Mouse (Mus musculus) small intestine, adult 2 months (tissue): ENCODE data around the gene Olfr463. TPM values are rescaled to one million over a fixed set of nuclear protein-coding genes. Genes with fewer than 3 reads are reported as not detected.
"Not testable (repeated sequence)": the region's sequence is repeated elsewhere in the genome, so short reads cannot be mapped to it uniquely, and the experiment has no call there.

Experiments
- H3K27ac ChIP-seq: fragments of 200-500 bp; 2 replicates; pipeline ENCODE4 v1.5.1; 2012; ENCODE audit warnings: low read depth, low read length, control low read depth, inconsistent platforms; ENCODE audit not compliant: insufficient read depth
- H3K27me3 ChIP-seq: fragments of 200-500 bp; 2 replicates; pipeline ENCODE4 v1.6.1; 2012; ENCODE audit warnings: mild to moderate bottlenecking, moderate library complexity, low read length, inconsistent platforms; ENCODE audit not compliant: control insufficient read depth, insufficient read depth
- H3K36me3 ChIP-seq: fragments of 200-500 bp; 2 replicates; pipeline ENCODE4 v1.6.1; 2012; ENCODE audit warnings: mild to moderate bottlenecking, low read length, control low read depth, inconsistent platforms; ENCODE audit not compliant: control insufficient read depth, insufficient read depth
- H3K4me1 ChIP-seq: fragments of 200-500 bp; 2 replicates; pipeline ENCODE4 v1.6.1; 2012; ENCODE audit warnings: low read length, inconsistent platforms, mixed read lengths; ENCODE audit not compliant: control insufficient read depth, insufficient read depth, insufficient read length
- H3K4me3 ChIP-seq: fragments of 200-500 bp; 2 replicates; pipeline ENCODE4 v1.5.1; 2012; ENCODE audit warnings: low read depth, mild to moderate bottlenecking, control low read depth, inconsistent platforms, low read length, moderate library complexity
- CTCF ChIP-seq: fragments of 200-500 bp; IDR thresholded peaks from 2 replicates; pipeline ENCODE4 v1.5.1; 2012; ENCODE audit warnings: low read depth, mild to moderate bottlenecking, control low read depth, inconsistent platforms, low read length, moderate library complexity, mixed read lengths; ENCODE audit not compliant: insufficient replicate concordance, insufficient read length; ENCODE audit errors: extremely low read depth
- POLR2A ChIP-seq: fragments of 200-500 bp; IDR thresholded peaks from 2 replicates; pipeline ENCODE4 v1.6.1; 2012; ENCODE audit warnings: low read depth, mild to moderate bottlenecking, control low read depth, inconsistent platforms, low read length, moderate library complexity
- WGBS: fragments of 180-500 bp; shearing (Covaris S2); methylation state at CpG from one replicate; pipeline ENCODE4 v1.1.7; 2018; 5-methylcytosine and 5-hydroxymethylcytosine counted together
- polyA plus RNA-seq: library from polyadenylated mRNA; depleted of rRNA; stranded (reverse); fragments of >200 nt; gene quantifications from 2 replicates; pipeline ENCODE4 v1.2.3, GENCODE M21; 2012

The Olfr463 gene
- polyA plus RNA-seq, 1 experiment: not detected

DNA sequence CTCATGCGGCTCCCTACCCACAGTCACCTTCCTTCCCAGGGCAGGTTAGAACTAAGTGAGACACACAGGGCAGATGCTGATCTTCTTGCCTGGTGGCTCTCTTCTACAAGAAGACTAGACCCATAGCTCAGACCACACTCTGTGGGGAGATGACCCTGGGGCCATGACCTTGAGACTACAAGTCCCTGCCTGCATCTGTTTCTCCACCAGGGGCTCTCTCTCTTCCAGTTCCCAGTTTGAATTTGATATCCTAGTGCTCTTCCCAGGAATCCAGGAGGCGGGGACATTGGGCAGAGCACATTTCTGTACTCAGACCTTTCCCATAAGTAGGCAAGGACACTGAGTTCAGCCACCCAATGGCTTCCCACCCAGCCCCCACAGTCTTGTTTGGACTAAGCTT, 27.1 kb downstream of the Olfr463 start:
- no peak overlapping the region for H3K4me3 ChIP-seq
- 79% methylated on average over 2 of the region's 2 CpGs for WGBS
- TF ChIP-seq CTCF (no peak), POLR2A (no peak)
- no peak overlapping the region for H3K27ac ChIP-seq
- no peaks in the 10 kb centered on the region for H3K4me1 ChIP-seq
- H3K27me3 ChIP-seq: no peaks in the 10 kb centered on the region
- H3K36me3 ChIP-seq: no peaks in the 10 kb centered on the region

- not testable (repeated sequence) for H3K27ac ChIP-seq, H3K36me3 ChIP-seq, H3K4me1 ChIP-seq, H3K27me3 ChIP-seq, H3K4me3 ChIP-seq
- 75% methylated on average over 1 of the region's 2 CpGs for WGBS
Measured at GRCm38 (mm10) chr11:87866891-87867290, 30.3 kb downstream of the Olfr463 start.

GRCm38 (mm10) chr11:87862805-87863204, 34.4 kb downstream of the Olfr463 start:
- H3K4me1 ChIP-seq: no peaks in the 10 kb centered on the region
- WGBS: 92% methylated on average over 13 of the region's 13 CpGs

DNA sequence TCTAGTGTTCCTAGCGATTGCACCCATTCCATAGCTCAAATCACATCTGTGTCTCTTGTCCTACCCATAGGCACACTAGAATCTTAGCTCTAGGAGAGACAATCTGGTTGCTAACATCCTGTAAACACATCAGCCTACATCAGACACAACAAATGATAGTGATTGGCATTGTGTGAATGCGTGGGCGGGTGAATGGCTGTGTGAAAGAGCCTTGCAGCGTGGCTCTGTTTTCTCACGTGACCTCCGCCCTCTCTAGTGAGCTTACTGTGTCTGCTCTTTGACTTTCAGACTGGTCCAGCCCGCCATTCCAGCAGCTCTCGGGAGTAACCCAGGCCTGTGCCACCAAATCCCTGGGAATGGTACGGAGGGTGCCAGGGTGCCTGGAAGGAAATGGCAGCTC, 36.8 kb downstream of the Olfr463 start:
- no peak overlapping the region for H3K27ac ChIP-seq
- peaks cover 20% of the 10 kb centered on the region for H3K36me3 ChIP-seq
- WGBS: 86% methylated on average over 9 of the region's 9 CpGs
- H3K4me1 ChIP-seq: no peaks in the 10 kb centered on the region
- H3K4me3 ChIP-seq: no peak overlapping the region
- no peak for TF ChIP-seq CTCF
- TF ChIP-seq POLR2A: no peak
- no peaks in the 10 kb centered on the region for H3K27me3 ChIP-seq

More at GRCm38 (mm10) chr11:87862805-87863204, 34.4 kb downstream of the Olfr463 start:
- H3K36me3 ChIP-seq: peaks cover 12% of the 10 kb centered on the region
- H3K27me3 ChIP-seq: no peaks in the 10 kb centered on the region
- no peak overlapping the region for H3K27ac ChIP-seq
- H3K4me3 ChIP-seq: no peak overlapping the region
- no peak for TF ChIP-seq POLR2A
- no peak for TF ChIP-seq CTCF

- 92% methylated on average over 11 of the region's 11 CpGs for WGBS
- TF ChIP-seq CTCF (no peak), POLR2A (no peak)
Measured at GRCm38 (mm10) chr11:87859273-87859672, 37.9 kb downstream of the Olfr463 start.

GRCm38 (mm10) chr11:87854550-87854949, 42.6 kb downstream of the Olfr463 start:
- H3K36me3 ChIP-seq: peaks cover 12% of the 10 kb centered on the region; the same call in 1 of the 2 replicates
- no peak overlapping the region for H3K27ac ChIP-seq
- TF ChIP-seq POLR2A (no peak), CTCF (no peak)
- H3K4me1 ChIP-seq: peaks cover 7% of the 10 kb centered on the region; the same call in 1 of the 2 replicates
- 88% methylated on average over 7 of the region's 7 CpGs for WGBS
- no peak overlapping the region for H3K4me3 ChIP-seq
- no peaks in the 10 kb centered on the region for H3K27me3 ChIP-seq

More at GRCm38 (mm10) chr11:87859273-87859672, 37.9 kb downstream of the Olfr463 start:
- H3K4me3 ChIP-seq: no peak overlapping the region
- H3K27me3 ChIP-seq: no peaks in the 10 kb centered on the region
- peaks cover 20% of the 10 kb centered on the region for H3K36me3 ChIP-seq
- no peak overlapping the region for H3K27ac ChIP-seq
- no peaks in the 10 kb centered on the region for H3K4me1 ChIP-seq

DNA sequence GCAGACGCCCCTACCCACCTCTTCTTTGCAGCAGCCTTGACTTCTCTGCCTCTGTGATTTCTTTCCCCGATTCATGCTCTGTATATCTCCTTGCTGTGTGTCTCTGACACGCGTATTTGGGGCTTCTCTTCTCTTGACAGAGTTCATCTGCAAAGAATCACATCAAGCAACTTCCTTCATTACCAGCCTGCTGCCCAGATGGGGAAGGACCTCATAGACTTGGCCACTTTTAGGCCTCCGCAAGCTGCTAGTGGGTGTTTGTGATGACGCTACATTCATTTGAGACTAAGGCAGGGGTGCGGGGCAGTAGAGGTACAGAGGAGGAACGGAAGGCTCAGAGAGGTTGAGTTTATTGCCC, 43.6 kb downstream of the Olfr463 start:
- Histone ChIP-seq H3K27ac (no peak overlapping the region), H3K4me1 (peaks cover 7% of the 10 kb centered on the region; the same call in 1 of the 2 replicates), H3K36me3 (peaks cover 10% of the 10 kb centered on the region; the same call in 1 of the 2 replicates), H3K4me3 (peak overlapping the region; percentile 88), H3K27me3 (no peaks in the 10 kb centered on the region)
- TF ChIP-seq POLR2A: no peak
- TF ChIP-seq CTCF: no peak
- 25% methylated on average over 8 of the region's 8 CpGs for WGBS
